Mouse (Mus musculus): Measurements from ENCODE around the gene Apopt1. TPM values are rescaled to one million over a fixed set of nuclear protein-coding genes. Genes with fewer than 3 reads are reported as not detected.

The Apopt1 gene
- polyA plus RNA-seq, 1 experiment = 22.5 TPM

- TF ChIP-seq CTCF (IDR thresholded peaks at IDR 0.05; ENCODE audit: insufficient read depth, low read length) (no peak), POLR2A (IDR thresholded peaks at IDR 0.05; ENCODE audit: borderline replicate concordance, extremely low read depth, low read depth, low read length) (no peak)
- no peak for DNase-seq
- WGBS = 3% methylated on average over 13 of the region's 13 CpGs
- H3K4me3 ChIP-seq (replicated peaks; ENCODE audit: extremely low read depth, low read depth, low read length) = peak overlapping the region; percentile 86
- peaks cover 8% of the 10 kb centered on the region for H3K4me1 ChIP-seq (ENCODE audit: control insufficient read depth, insufficient read depth, low read length)
These were observed 34.5 kb upstream of the Apopt1 start for GRCm38 (mm10) chr12:111678670-111678933.

GRCm38 (mm10) chr12:111678997-111679396 is 34.1 kb upstream of the Apopt1 start:
- Histone ChIP-seq H3K4me3 (replicated peaks; ENCODE audit: extremely low read depth, low read depth, low read length) (no peak overlapping the region), H3K4me1 (ENCODE audit: control insufficient read depth, insufficient read depth, low read length) (peaks cover 8% of the 10 kb centered on the region)
- no peak for TF ChIP-seq POLR2A (IDR thresholded peaks at IDR 0.05; ENCODE audit: borderline replicate concordance, extremely low read depth, low read depth, low read length)
- no peak for TF ChIP-seq CTCF (IDR thresholded peaks at IDR 0.05; ENCODE audit: insufficient read depth, low read length)
- 41% methylated on average over 7 of the region's 7 CpGs for WGBS
- DNase-seq = no peak

- Histone ChIP-seq H3K4me3 (replicated peaks; ENCODE audit: extremely low read depth, low read depth, low read length) (no peak overlapping the region), H3K4me1 (ENCODE audit: control insufficient read depth, insufficient read depth, low read length) (peaks cover 8% of the 10 kb centered on the region)
- no peak for DNase-seq
- WGBS = 84% methylated on average over 13 of the region's 13 CpGs
- no peak for TF ChIP-seq CTCF (IDR thresholded peaks at IDR 0.05; ENCODE audit: insufficient read depth, low read length)
- TF ChIP-seq POLR2A (IDR thresholded peaks at IDR 0.05; ENCODE audit: borderline replicate concordance, extremely low read depth, low read depth, low read length) = no peak
These were observed 32.4 kb upstream of the Apopt1 start for GRCm38 (mm10) chr12:111680661-111681060.

GRCm38 (mm10) chr12:111681305-111681704 is 31.8 kb upstream of the Apopt1 start:
- Histone ChIP-seq H3K4me3 (replicated peaks; ENCODE audit: extremely low read depth, low read depth, low read length) (no peak overlapping the region), H3K4me1 (ENCODE audit: control insufficient read depth, insufficient read depth, low read length) (peaks cover 8% of the 10 kb centered on the region)
- 66% methylated on average over 8 of the region's 8 CpGs for WGBS
- TF ChIP-seq CTCF (IDR thresholded peaks at IDR 0.05; ENCODE audit: insufficient read depth, low read length) (no peak), POLR2A (IDR thresholded peaks at IDR 0.05; ENCODE audit: borderline replicate concordance, extremely low read depth, low read depth, low read length) (no peak)
- DNase-seq = no peak

DNA sequence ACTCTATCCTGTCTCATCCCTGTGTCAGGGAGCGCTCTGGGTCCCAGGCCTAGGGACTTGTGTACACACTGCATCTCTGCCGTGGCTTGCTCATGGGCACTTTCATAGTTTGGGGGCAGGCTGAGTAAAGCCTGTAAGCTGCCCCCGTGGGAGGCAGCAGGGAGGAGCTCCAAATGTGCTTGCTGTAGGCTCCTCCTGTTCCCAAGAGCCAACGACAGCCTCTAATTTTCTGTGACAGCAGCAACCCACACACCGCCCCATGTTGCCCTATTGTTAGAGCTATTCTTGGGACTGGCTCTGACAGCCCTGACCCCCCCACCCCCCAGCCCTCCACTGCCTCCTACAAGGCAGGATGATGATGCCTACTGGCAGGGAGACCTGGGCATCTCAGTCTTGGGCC is 31.1 kb upstream of the Apopt1 start:
- Histone ChIP-seq H3K4me3 (replicated peaks; ENCODE audit: extremely low read depth, low read depth, low read length) (no peak overlapping the region), H3K4me1 (ENCODE audit: control insufficient read depth, insufficient read depth, low read length) (peaks cover 8% of the 10 kb centered on the region)
- 76% methylated on average over 5 of the region's 5 CpGs for WGBS
- TF ChIP-seq CTCF (IDR thresholded peaks at IDR 0.05; ENCODE audit: insufficient read depth, low read length) (no peak), POLR2A (IDR thresholded peaks at IDR 0.05; ENCODE audit: borderline replicate concordance, extremely low read depth, low read depth, low read length) (no peak)
- no peak for DNase-seq

- no peak for DNase-seq
These were observed 30.3 kb upstream of the Apopt1 start for GRCm38 (mm10) chr12:111682806-111683205.

DNA sequence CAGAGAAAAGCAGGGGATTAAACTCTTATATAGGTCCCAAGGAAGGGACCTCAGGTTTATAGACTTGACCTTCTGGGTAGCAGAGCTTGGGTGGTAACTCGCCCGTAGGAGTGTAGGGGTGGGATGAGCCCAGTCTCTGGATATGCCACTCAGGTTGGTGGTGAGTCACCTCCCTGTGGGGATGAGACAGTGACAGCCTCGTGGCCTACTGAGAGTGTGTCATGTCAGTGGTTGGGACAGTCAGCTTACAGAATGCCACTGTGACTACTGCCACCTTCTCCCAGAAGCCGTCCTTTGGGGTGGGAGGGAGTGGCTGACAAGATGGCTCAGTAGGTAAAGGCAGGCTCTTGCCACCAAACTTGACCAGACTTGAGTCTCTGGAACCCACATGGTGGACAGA is 26.7 kb upstream of the Apopt1 start:
- no peak for TF ChIP-seq POLR2A (IDR thresholded peaks at IDR 0.05; ENCODE audit: borderline replicate concordance, extremely low read depth, low read depth, low read length)
- no peak for TF ChIP-seq CTCF (IDR thresholded peaks at IDR 0.05; ENCODE audit: insufficient read depth, low read length)
- no peak overlapping the region for H3K4me3 ChIP-seq (replicated peaks; ENCODE audit: extremely low read depth, low read depth, low read length)
- peaks cover 12% of the 10 kb centered on the region for H3K4me1 ChIP-seq (ENCODE audit: control insufficient read depth, insufficient read depth, low read length)
- DNase-seq = no peak
- 74% methylated on average over 4 of the region's 4 CpGs for WGBS

More at GRCm38 (mm10) chr12:111682806-111683205, 30.3 kb upstream of the Apopt1 start:
- Histone ChIP-seq H3K4me1 (ENCODE audit: control insufficient read depth, insufficient read depth, low read length) (peaks cover 8% of the 10 kb centered on the region), H3K4me3 (replicated peaks; ENCODE audit: extremely low read depth, low read depth, low read length) (no peak overlapping the region)
- TF ChIP-seq POLR2A (IDR thresholded peaks at IDR 0.05; ENCODE audit: borderline replicate concordance, extremely low read depth, low read depth, low read length) (peak; percentile 24; the same call in 1 of the 2 replicates), CTCF (IDR thresholded peaks at IDR 0.05; ENCODE audit: insufficient read depth, low read length) (no peak)
- WGBS = 55% methylated on average over 5 of the region's 5 CpGs

DNA sequence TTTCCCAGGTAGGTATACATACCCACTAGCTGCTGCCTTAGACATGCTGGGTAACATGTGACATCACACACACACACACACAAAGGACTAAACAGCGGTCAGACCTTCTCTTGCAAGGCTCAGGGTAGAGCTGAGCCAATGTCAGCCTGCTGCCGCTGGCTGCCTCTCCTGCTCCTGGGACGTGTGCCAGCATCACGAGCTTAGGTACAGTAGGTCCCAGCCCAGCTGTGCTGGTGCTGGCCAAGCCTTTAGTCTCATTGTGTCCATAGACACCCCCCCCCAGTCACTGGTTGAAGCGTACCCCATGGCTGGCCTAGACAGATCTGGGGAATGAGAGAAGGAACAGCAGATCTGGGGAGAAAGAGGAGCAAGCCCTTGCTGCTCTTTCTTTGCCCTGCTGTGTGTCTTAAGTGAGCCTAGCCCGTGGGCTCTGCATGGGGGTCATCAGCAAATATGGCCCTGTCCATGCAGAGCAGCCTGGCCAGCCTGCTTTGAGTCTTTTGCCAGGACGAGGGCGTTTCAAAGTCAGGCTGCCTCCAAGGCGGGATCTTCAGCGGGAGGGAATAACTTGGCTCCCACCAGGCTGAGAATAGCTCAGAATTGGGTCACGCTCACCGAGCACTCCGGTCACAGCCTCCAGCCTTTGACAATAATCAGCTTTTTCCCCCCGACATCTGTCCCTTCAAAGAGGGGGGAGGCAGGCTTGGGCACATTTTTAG is 25.6 kb upstream of the Apopt1 start:
- no peak overlapping the region for H3K4me3 ChIP-seq (replicated peaks; ENCODE audit: extremely low read depth, low read depth, low read length)
- WGBS = 35% methylated on average over 14 of the region's 14 CpGs
- DNase-seq = peak; percentile 33
- TF ChIP-seq CTCF (IDR thresholded peaks at IDR 0.05; ENCODE audit: insufficient read depth, low read length) (no peak), POLR2A (IDR thresholded peaks at IDR 0.05; ENCODE audit: borderline replicate concordance, extremely low read depth, low read depth, low read length) (no peak)
- peaks cover 18% of the 10 kb centered on the region for H3K4me1 ChIP-seq (ENCODE audit: control insufficient read depth, insufficient read depth, low read length)

- Histone ChIP-seq H3K4me3 (replicated peaks; ENCODE audit: extremely low read depth, low read depth, low read length) (no peak overlapping the region), H3K4me1 (ENCODE audit: control insufficient read depth, insufficient read depth, low read length) (peaks cover 21% of the 10 kb centered on the region)
- WGBS = 27% methylated on average over 2 of the region's 2 CpGs
- TF ChIP-seq CTCF (IDR thresholded peaks at IDR 0.05; ENCODE audit: insufficient read depth, low read length) = no peak
- no peak for TF ChIP-seq POLR2A (IDR thresholded peaks at IDR 0.05; ENCODE audit: borderline replicate concordance, extremely low read depth, low read depth, low read length)
- DNase-seq = no peak
These were observed 25.0 kb upstream of the Apopt1 start for GRCm38 (mm10) chr12:111688069-111688428.

GRCm38 (mm10) chr12:111689426-111689825 is 23.6 kb upstream of the Apopt1 start:
- no peak overlapping the region for H3K4me3 ChIP-seq (replicated peaks; ENCODE audit: extremely low read depth, low read depth, low read length)
- WGBS = 41% methylated on average over 11 of the region's 11 CpGs
- DNase-seq = no peak

More at GRCm38 (mm10) chr12:111689426-111689825, 23.6 kb upstream of the Apopt1 start:
- peaks cover 29% of the 10 kb centered on the region for H3K4me1 ChIP-seq (ENCODE audit: control insufficient read depth, insufficient read depth, low read length)
- TF ChIP-seq POLR2A (IDR thresholded peaks at IDR 0.05; ENCODE audit: borderline replicate concordance, extremely low read depth, low read depth, low read length) (no peak), CTCF (IDR thresholded peaks at IDR 0.05; ENCODE audit: insufficient read depth, low read length) (no peak)
